Mouse (Mus musculus): ENCODE data around the gene Bcl6b.

The Bcl6b gene

GRCm38 (mm10) chr11:70229260-70230010 lies at the start of gene Bcl6b:
Bcl6b (minus strand) TSS chr11:70229798.
- no peak for DNase-seq

GRCm38 (mm10) chr11:70278961-70279360 lies 49.4 kb upstream of the Bcl6b start:
- no peak for DNase-seq

GRCm38 (mm10) chr11:70271641-70272040 lies 42.0 kb upstream of the Bcl6b start:
- DNase-seq, result peak; percentile 8

- no peak for DNase-seq
These were observed 36.8 kb upstream of the Bcl6b start for GRCm38 (mm10) chr11:70266405-70266804.

- no peak for DNase-seq
These were observed 36.2 kb upstream of the Bcl6b start for GRCm38 (mm10) chr11:70265819-70266218.

GRCm38 (mm10) chr11:70265252-70265651 lies 35.7 kb upstream of the Bcl6b start:
- DNase-seq, result no peak

- DNase-seq, result no peak
These were observed 29.4 kb upstream of the Bcl6b start for GRCm38 (mm10) chr11:70259035-70259434.

GRCm38 (mm10) chr11:70254931-70255531 lies 25.4 kb upstream of the Bcl6b start, which contains the start of gene Alox12:
Alox12 (minus strand) TSS chr11:70255353.
- DNase-seq, result no peak

GRCm38 (mm10) chr11:70254337-70254736 lies 24.7 kb upstream of the Bcl6b start:
- no peak for DNase-seq

GRCm38 (mm10) chr11:70251853-70252252 lies 22.3 kb upstream of the Bcl6b start:
- no peak for DNase-seq

GRCm38 (mm10) chr11:70250150-70250549 lies 20.6 kb upstream of the Bcl6b start:
- DNase-seq, result no peak

- DNase-seq, result no peak
These were observed 17.7 kb upstream of the Bcl6b start for GRCm38 (mm10) chr11:70247136-70247845.

- DNase-seq, result no peak
These were observed 13.0 kb upstream of the Bcl6b start for GRCm38 (mm10) chr11:70242591-70242990.

GRCm38 (mm10) chr11:70239541-70240279 lies 10.1 kb upstream of the Bcl6b start, which contains the start of the genes Gm21988 and Rnasek:
Gm21988 (minus strand) TSS chr11:70239830.
Rnasek (minus strand) TSS chr11:70239842.
- peak; percentile 80 for DNase-seq

GRCm38 (mm10) chr11:70238591-70239440 lies 9.2 kb upstream of the Bcl6b start:
- DNase-seq, result no peak

GRCm38 (mm10) chr11:70237457-70238167 lies 8.0 kb upstream of the Bcl6b start, which contains the start of gene 0610010K14Rik:
0610010K14Rik (minus strand) TSS chr11:70237914.
- peak; percentile 98 for DNase-seq

- no peak for DNase-seq
These were observed 7.1 kb upstream of the Bcl6b start for GRCm38 (mm10) chr11:70236717-70237116.

- DNase-seq, result no peak
These were observed 5.8 kb upstream of the Bcl6b start for GRCm38 (mm10) chr11:70235254-70235900.

GRCm38 (mm10) chr11:70234497-70234896 lies 4.9 kb upstream of the Bcl6b start:
- DNase-seq, result no peak

GRCm38 (mm10) chr11:70234037-70234436 lies 4.4 kb upstream of the Bcl6b start:
- no peak for DNase-seq

- no peak for DNase-seq
These were observed 3.4 kb upstream of the Bcl6b start for GRCm38 (mm10) chr11:70233016-70233415.
